Mouse (Mus musculus) lung, postnatal 4 days (tissue): ENCODE measurements around the gene Mark1.

Experiments used
- DNase-seq, 2 experiments: peaks; one replicate each; pipeline ENCODE4 v3.0.0; 2021

Mark1 gene

DNA sequence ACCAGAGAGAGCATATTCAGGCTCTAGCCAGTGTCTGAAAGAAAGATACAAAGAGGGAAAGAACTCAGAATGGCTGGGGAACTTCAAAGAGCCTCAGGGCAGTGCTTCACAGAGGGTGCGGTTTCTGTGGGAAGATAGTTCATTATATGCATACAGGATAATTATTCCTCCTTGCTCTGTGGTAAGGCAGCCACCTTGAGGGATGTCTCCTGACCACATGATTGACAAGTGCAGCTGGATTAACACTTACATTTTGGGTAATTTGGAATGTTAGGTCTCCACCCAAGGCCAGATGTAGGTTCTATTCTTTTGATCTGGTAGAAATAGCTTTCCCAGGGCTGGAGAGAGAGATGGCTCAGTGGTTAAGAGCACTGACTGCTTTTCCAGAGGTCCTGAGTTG lies 113.2 kb downstream of the Mark1 start:
- no peak for DNase-seq

DNA sequence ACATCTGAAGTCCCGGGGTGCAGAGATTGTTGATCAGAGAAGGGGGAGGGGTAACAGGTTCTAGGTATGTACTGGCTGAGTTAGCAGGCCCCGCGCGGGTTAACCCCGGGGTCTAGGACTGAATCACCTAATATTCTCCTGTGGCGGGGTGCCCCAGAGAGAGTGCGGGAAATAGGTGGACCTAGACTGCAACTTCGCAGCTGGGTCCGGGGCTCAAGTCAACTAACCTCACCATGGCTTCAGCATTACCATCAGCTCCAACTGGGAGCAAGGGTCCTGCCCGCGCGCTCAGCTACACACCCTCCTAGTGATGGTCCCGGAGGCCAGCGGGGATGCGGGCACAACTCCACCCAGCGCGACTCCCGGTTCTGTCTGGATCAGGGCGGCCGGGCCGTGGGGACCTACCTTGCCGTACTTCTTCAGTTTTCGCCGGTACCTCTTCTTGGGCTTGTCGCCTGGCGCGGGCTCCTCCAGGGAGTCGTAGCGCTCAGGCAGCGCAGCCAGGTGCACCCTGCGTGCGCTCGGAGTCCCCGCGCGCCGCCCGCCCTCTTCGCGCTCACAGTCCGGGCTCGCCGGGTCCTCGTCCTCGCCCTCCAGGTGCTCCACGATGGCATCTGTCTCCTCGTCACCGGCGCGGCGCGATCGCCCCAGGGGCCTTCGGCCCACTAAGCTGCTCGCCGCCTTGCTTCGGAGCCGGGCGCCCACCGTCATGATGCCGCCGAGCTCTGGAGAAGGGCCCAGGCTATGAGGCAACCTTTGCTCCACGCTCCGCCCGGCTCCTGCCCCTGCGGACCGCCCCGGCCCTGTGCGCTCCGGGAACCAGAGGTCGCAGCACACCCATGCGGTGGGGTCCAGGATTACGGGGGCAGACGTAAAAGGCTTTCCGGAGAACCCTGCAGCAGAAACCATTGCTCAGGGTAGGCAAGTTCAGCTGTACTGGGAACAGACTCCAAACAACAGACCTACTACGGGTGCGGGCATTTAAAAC lies 116.8 kb downstream of the Mark1 start, which contains the start of gene C130074G19Rik:
C130074G19Rik (minus strand) TSS at position 938 of the 988 bp plus-strand sequence.
- peak; percentile 88 for DNase-seq

DNA sequence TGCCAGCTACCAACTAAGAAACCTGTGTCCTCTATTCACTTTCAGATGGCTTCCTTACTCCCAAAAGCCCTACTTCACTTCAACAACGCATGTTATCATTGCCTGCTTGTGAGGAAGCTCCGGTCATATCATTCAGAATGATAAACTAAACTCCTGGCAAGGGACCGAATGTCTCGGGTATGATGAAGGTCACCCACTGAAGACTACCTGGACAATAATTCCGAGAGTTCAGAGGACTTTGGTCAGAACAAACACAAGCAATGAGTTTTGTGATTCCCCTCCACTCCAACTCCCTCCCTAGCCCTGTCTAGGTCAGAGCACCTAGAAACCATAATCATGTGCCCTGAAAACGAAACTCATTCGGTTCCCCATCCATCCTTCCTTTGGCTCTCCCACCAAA lies 117.5 kb downstream of the Mark1 start:
- no peak for DNase-seq

DNA sequence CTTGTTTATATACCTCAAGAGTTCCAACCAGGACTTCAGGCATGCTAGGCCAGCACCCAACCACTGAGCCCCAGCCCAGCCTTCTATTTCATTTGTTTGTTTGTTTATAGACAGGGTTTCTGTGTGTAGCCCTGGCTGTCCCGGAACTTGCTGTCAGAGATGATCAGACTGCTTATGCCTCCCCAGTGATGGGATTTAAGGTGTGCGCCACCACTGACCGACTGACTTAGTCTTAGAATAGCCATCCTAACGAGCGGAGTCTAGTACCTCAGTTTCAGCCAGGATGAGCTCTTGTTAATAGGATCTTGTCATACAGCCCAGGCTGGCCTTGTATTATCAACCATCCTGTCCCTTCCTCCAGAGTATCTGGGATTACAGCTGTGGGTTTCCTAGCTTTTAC lies 118.2 kb downstream of the Mark1 start:
- DNase-seq, result no peak

DNA sequence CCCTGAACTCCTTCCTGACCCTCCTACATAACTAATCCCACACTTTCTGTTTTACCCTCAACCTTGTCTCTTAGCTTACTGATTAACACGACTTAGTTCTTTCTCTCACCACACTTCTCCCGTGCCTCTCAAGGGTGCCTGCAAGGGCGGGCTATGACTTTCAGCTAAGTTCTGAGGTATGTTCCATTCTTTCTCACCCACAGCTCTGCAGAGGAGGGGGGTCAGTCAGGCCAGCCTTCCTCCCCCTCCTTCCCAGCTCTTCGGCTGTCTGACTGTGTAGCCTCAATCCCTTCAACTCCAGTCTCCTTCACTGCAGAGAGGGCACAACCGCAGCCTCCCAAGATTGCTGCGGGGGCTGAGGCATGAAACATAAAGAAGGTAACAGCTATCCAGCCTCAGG lies 120.5 kb downstream of the Mark1 start:
- DNase-seq, result no peak

DNA sequence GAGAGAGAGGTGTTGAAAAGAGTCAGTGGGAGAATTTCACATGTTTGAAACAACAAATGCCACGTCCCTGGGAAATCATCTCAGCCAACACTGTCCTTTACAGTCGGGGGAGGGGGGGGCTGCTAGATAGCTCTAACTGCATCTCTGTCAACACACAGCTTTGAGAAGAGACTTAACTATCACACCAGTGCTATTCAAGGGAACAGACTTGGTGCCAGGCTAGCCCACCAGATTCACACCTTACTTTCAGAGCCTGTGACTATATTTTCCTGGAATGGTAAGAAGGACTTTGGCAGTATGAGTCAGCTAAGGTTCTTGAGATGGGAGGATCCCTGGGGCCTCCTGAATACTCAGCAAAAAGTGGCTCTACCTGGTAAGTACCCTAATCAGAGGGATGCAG lies 122.1 kb downstream of the Mark1 start:
- no peak for DNase-seq

DNA sequence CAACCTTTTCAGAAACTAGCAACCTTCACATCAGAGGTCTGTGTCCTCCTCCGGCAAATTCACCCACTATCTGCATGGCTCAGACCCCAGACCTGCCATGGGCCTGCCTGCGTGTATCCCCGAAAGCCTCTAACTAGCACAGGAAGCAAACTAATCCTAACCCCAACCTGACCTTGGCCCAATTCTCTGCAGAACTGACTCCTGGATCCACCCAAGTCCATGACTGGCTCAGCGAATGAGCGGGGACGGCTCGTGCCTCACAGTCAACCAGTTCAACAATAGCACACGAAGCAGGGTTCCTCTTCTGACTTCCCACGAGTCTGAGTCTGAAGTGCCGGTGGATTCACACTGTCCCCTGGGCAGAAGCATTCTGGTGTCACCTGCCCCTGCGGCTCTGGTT lies 125.5 kb downstream of the Mark1 start:
- DNase-seq, result no peak

DNA sequence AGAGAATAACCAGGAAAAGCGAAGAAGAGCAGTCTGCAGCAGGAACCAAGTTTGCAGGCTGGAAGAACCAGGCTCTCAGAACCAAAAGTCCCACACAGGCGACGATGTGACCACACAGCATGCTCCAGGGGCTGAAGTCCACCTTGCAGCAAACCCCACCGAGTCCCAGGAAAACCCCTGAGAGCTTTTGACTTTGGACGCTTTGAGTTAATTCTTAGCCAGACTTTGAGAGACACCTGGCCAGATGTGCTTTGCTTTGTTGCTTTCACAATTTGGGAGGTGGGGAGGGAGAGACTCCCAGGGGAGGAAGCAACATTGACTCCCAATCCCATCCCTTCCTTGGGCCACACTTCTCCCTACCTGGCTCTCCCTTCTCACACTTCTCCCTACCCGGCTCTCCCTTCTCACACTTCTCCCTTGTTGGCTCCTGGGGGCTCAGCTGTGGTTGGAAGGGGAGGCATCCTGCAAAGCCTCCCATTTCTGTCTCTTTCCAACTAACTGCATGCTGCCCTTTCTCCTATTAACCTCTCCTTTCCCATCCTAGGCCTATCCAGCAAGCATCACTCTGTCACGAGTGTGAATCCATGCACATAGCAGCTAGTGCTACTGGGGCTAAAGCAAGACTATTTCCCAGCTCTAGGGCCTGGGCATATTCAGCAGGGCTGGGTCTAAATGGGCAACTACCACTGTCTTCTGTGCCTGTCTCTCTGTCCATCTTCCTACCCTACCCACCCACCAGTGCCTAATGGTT lies 127.1 kb downstream of the Mark1 start:
- DNase-seq, result no peak

DNA sequence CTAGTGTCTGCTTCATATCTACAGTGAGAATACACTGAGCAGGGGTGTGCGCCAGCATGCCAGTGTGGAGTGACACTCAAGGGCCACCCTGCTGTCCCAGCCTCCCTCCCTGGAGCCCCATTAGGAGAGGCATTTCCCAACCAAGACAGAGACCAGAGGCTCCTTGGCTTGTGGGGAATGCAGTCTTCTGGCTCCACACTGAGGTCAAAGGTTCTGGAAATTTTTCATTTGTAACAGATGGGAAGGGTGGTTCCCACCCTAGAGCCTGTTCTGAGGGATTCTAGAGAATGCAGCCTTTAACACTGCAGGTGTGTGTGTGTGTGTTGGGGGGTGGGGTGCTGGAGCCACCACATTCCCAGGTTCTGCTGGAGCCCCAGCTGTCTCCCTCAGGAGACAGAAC lies 127.9 kb downstream of the Mark1 start:
- peak; percentile 34 to 69 for DNase-seq

DNA sequence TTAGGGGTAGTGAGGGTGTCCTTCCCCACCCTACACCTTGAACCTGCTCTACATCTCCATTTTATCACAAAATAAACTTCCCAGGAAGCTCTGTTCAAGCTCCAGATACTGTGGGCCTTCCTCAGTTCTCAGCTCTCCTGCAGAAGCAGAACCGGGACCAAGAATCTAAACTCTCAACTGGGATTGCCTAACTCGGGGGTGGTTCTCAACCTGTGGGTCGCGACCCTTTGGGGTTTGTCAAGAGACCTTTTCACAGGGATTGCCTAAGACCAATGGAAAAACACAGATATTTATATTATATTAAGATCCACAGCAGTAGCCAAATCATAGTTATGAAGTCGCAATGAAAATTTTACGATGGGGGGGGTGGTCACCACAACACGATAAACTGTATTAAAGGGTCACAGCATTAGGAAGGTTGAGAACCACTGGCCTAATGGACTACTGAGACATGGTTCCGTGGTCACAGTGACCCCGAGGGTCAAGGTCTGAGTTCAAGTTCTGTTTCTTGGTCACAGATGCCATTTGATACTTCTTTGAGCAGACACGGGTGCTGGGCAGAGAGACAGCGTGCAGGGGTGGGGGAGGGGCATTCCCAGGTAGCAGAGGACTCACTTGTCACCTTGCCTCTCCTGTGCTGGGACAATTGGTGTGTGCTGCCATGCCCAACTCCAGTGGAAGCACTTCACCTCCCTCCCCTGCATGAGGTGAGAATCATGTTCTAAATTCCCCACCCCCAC lies 128.6 kb downstream of the Mark1 start:
- DNase-seq, result no peak

DNA sequence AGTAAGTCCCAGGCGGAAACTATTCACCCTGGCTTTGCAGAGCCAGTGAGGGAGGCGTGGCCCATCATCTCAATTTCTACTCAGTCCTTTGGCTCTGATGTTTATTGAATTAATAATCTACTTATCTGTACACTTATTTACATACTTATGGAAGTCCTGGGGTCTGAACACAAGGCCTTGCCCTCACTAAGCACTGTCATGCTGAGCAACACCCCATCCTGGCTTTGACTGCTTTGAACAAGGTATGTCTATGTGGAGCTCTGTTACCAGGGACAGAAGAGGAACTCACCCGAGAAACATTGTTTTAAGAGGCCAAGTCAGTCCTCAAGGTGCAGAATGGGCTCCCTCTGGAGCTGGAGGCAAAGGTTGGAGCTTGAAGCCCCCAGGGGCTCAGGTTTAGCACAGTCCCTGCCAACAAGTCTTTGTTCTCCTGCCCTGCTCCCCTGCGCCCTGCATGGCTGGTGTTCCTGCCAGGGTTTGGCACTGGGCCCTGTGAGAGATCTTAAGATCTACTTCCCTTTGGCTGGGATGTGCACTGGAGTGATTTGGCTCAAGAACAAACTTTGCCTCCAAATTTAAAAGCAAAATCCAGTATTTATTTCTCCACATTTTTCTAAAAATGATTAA lies 129.3 kb downstream of the Mark1 start:
- DNase-seq, result peak; percentile 70 to 75

DNA sequence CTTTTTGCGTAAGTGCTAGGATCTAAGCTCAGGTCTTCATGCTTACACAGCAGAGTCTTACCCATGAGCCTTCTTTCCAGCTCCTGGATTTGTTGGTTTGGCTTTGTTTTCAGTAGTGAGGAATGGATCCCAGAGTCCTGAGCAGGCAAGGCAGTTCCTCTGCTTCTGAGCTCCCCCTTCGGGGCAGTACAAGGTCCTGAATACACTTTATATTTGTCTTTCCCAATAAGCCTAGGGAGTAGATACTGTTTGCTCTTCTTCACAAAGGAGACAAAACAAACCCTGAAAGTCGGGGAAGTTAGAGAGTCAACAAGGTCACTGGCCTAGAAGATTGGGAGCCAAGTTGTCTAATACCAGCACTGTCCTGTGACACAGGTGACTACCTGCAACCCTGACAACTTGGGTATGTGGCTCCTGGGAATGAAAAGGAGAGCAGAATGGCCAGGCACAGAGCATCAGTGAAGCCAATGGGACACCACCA lies 131.7 kb downstream of the Mark1 start:
- no peak for DNase-seq

DNA sequence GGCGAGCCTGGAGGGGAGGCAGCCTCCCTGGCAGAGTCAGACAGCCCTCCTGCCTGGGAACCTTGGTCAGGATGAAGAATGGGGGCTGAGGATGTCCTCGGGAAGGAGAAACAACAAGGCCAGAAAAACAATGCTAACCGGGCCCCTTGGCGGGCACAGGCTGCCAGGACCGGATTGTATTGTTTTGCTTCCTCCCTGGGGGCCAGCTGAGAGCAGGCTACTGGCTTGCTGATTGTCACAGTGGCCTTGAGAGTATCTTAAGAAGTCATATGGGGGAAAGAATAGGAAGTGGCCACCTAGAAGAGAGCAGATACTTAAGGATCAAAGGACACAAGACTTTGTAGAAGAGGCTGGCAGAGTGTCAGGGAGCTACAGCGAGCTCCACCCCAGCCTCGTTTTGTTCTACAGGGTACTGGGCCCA lies 135.0 kb downstream of the Mark1 start:
- DNase-seq, result peak; percentile 60 to 83

DNA sequence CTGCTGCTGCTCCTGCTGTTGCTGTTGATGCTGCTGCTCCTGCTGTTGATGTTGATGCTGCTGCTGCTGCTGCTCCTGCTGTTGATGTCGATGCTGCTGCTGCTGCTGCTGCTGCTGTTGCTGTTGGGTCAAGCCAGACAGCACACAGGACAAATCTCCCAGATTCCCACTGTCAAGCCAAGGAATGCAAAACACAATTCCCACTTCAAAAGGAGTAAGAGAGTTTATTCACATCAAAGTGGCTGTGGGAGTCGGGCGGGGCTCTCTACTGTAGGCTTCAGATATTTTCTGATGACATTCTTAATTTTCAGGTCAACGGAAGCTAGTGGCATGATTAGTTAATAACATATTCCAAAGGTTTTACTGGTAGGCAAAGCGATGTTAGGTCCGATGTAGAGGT lies 136.7 kb downstream of the Mark1 start:
- no peak for DNase-seq

DNA sequence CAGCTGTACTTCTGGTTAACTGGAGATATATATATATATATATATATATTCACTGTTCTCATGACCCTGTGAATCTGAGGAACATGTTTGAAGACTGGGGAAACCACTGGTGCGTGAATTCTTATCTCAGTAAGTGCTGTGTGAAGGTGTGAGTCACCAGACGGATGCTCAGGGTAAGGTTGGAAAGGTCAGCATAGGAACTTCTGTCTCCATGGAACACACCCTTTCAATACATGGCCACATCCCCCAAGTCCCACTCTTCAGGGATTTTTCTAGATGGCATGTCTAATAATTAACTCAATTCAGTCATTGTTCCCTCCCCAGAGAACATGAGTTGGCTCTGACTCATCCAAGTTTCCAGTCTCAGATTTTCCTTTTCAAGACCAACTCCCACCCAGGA lies 137.8 kb downstream of the Mark1 start:
- no peak for DNase-seq

DNA sequence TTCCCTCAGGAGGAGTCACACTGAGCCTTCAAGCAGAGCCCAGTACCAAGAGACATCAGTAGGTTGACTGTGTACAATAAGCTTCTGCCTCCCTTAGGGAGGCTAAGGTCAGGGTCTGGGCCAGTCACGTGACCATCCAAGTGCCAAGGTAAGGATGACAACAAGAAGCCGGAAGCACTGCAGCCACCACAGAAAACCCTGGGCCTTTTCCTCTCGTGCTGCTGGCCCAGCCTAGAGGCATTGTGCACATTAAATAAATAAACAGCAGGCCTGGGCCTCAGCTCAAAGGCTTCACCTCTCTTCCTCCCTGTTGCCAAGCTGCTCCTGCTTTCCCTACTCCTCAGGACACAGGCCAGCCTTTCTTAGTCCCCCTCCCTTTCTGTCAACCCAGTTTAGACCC lies 139.1 kb downstream of the Mark1 start:
- DNase-seq, result peak; percentile 56 to 83

DNA sequence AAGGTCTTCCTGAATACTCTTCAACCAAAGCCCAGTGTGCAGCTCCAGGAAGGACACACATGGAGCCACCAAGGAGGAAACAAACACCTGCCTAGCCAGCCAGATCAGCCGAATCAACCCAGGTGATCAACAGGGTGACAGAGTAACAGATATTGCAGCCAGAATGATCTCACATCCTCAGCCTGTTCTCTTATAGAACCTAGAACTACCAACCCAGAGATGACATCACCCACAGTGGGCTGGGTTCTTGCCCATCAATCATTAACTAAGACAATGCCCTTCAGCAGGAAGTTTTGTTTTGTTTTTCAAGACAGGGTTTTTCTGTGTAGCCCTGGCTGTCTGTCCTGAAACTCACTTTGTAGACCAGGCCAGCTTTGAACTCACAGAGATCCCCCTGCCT lies 141.1 kb downstream of the Mark1 start:
- no peak for DNase-seq

DNA sequence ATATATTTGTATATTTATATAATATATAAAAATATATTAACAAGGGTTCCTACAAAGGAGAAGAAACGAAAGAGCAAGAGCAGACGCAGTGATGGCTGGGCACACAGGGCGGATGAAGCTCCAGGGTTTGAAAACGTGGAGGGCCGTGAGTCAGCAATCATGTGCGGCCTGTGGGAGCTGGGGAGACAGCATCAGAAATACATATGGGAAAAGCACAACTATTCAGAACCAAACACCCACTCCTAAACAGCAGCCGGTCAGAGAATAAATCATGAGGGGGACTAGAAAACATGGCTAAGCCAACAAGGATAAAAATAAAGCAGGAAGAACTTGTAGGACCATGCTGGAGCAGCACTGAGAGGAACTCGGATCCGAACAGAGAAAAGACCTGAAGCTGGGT lies 142.2 kb downstream of the Mark1 start:
- DNase-seq, result no peak

DNA sequence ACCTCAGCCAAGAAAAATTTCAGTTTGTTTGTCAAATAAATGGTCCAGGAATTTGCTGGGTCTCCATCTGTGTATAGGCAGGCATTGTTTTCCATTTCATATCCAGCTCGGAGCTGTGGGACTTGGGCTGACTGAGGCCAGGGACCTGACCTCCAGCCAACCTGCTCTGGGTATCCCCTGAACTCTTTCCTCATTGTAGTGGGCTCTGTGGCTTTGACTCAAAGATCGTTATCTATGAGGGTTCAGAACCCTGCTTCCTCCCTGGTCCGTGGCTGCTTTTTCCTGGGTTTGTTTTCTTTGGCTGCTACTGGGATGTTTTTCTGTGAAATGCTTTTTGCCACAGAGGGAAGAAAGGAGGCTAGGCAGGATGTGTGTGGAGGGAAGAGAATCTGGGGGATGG lies 145.4 kb downstream of the Mark1 start:
- no peak for DNase-seq

DNA sequence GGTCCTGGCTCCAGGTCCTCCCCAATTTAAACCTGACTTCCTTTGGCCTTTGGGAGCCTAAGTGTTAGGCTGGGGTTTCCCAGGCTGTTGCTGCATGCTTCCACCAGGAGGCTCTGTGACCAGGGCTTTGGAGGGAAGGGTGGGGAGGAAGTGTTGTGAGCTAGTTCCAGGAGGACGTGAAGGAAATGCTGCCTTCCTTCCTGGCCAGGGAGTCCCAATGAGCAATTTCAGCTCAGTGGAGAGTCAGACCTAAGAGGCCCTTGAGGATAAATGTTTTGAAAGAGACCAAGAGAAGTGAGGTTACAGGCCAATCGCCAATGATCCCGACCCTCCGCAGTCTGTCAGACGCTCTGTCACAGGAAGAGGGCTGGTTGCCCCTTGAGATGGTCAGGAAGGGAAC lies 146.0 kb downstream of the Mark1 start:
- peak; percentile 84 to 88 for DNase-seq

DNA sequence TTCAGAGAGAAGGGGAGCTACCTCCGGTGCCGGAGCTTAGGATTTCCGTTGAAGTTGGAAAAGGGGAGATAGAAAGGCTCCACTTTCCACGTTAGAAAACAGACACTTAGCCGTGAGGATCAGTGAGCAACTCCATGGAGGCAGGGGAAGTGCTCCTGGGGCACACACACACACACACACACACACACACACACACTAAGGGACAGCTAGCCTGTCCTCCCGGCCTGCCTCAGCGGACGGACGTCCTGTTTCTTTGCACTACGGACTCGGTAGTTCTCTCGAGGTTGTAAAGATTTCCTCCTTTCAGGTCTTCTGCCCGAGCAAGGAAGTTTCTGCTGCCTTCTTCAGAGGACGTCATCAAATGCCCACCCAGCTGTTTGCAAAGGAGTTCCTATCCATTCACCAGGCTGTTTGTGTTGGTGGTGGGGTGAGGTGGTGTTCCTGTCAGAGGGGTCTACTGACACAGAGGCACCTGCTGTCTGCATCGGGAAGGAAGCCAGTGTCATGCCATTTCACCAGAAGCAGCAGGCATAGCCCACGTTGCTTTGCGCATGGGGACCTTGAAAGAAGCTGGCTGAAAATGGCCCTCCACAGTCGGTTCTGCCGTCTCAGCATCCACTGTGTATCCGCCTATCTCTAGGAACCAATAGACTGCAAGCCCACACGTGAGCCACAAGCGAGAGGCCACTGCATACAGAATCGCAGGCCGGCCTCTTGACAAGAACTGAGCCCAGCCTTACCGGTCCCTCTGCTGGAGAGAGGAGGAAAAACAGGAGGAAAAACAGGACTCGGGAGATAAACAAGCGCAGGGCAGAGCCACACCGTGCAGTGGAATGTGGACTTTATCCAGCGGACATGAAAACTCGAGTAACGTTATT lies 147.4 kb downstream of the Mark1 start:
- peak; percentile 86 to 88 for DNase-seq

DNA sequence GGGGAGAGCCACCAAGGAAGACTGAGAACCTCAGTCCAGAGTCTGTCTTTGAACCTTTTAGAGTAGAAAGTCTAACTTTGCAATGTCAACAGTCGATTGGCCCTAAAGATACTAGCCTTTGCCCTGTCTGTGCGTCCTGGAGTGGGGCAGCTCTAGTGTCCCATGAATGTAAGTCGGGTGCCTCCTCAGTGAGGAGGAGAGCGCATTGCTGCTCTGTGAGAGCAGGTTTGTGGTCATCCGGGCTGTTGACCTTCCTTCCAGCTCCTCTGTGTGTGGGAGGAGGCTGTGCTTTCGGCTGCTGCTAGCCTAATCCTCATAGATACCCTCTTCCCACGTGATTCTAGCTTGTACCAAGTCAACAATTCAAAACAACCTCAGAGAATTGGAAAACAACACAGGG lies 148.2 kb downstream of the Mark1 start:
- DNase-seq, result no peak
